Mouse (Mus musculus): ENCODE data around the gene Cpm.

The Cpm gene

GRCm38 (mm10) chr10:117649292-117650041 lies 20.2 kb downstream of the Cpm start:
- no peak for DNase-seq (ENCODE audit: low spot score in 2 of 2)

- no peak for DNase-seq (ENCODE audit: low spot score in 2 of 2)
These were observed 20.8 kb downstream of the Cpm start for GRCm38 (mm10) chr10:117650042-117650655.

- no peak for DNase-seq (ENCODE audit: low spot score in 2 of 2)
These were observed 21.4 kb downstream of the Cpm start for GRCm38 (mm10) chr10:117650725-117651124.

- DNase-seq (ENCODE audit: low spot score in 2 of 2) = peak in 1 of 2 experiments; percentile 13
These were observed 22.5 kb downstream of the Cpm start for GRCm38 (mm10) chr10:117651587-117652377.

- DNase-seq (ENCODE audit: low spot score in 2 of 2) = no peak
These were observed 23.1 kb downstream of the Cpm start for GRCm38 (mm10) chr10:117652378-117652774.

GRCm38 (mm10) chr10:117652930-117653778 lies 23.9 kb downstream of the Cpm start:
- no peak for DNase-seq (ENCODE audit: low spot score in 2 of 2)

- DNase-seq (ENCODE audit: low spot score in 2 of 2) = no peak
These were observed 24.5 kb downstream of the Cpm start for GRCm38 (mm10) chr10:117653779-117654173.

GRCm38 (mm10) chr10:117654576-117655123 lies 25.4 kb downstream of the Cpm start:
- no peak for DNase-seq (ENCODE audit: low spot score in 2 of 2)

- no peak for DNase-seq (ENCODE audit: low spot score in 2 of 2)
These were observed 26.2 kb downstream of the Cpm start for GRCm38 (mm10) chr10:117655460-117655859.

- no peak for DNase-seq (ENCODE audit: low spot score in 2 of 2)
These were observed 26.8 kb downstream of the Cpm start for GRCm38 (mm10) chr10:117655908-117656661.

GRCm38 (mm10) chr10:117656662-117656962 lies 27.3 kb downstream of the Cpm start:
- no peak for DNase-seq (ENCODE audit: low spot score in 2 of 2)

GRCm38 (mm10) chr10:117656985-117657658 lies 27.8 kb downstream of the Cpm start:
- DNase-seq (ENCODE audit: low spot score in 2 of 2) = no peak

- no peak for DNase-seq (ENCODE audit: low spot score in 2 of 2)
These were observed 28.5 kb downstream of the Cpm start for GRCm38 (mm10) chr10:117657659-117658306.

- no peak for DNase-seq (ENCODE audit: low spot score in 2 of 2)
These were observed 29.5 kb downstream of the Cpm start for GRCm38 (mm10) chr10:117658522-117659429.

- no peak for DNase-seq (ENCODE audit: low spot score in 2 of 2)
These were observed 30.1 kb downstream of the Cpm start for GRCm38 (mm10) chr10:117659430-117659813.

- no peak for DNase-seq (ENCODE audit: low spot score in 2 of 2)
These were observed 30.5 kb downstream of the Cpm start for GRCm38 (mm10) chr10:117659819-117660218.

GRCm38 (mm10) chr10:117662316-117663055 lies 33.2 kb downstream of the Cpm start:
- no peak for DNase-seq (ENCODE audit: low spot score in 2 of 2)

Measured in left cerebral cortex, adult 9 months (tissue).